Mouse (Mus musculus) neural tube, embryonic 13.5 days (tissue): ENCODE results near the gene Dctn2. TPM values are rescaled to one million over a fixed set of nuclear protein-coding genes. Genes with fewer than 3 reads are reported as not detected.
"Not testable (repeated sequence)": the region's sequence is repeated elsewhere in the genome, so short reads cannot be mapped to it uniquely, and the experiment has no call there.

Experiments
- ATAC-seq: fragments of 200-750 bp; cut with Nextera tagmentation; 2 replicates; pipeline ENCODE4 v1.8.0; 2017; ENCODE audit warnings: low read depth, mild to moderate bottlenecking, moderate TSS enrichment, moderate library complexity
- H3K27ac ChIP-seq: fragments of 300-500 bp; sonication (generic); replicated peaks from 2 replicates; pipeline ENCODE4 v1.5.1; 2015; ENCODE audit warnings: moderate library complexity, mild to moderate bottlenecking, inconsistent platforms
- H3K27me3 ChIP-seq: fragments of 300-500 bp; sonication (generic); 2 replicates; pipeline ENCODE4 v1.6.1; 2015; ENCODE audit warnings: mild to moderate bottlenecking, inconsistent platforms
- H3K36me3 ChIP-seq: fragments of 300-500 bp; sonication (generic); 2 replicates; pipeline ENCODE4 v1.6.1; 2015; ENCODE audit warnings: mild to moderate bottlenecking, inconsistent platforms
- H3K4me1 ChIP-seq: fragments of 300-500 bp; sonication (generic); replicated peaks from 2 replicates; pipeline ENCODE4 v1.6.1; 2015; ENCODE audit warnings: inconsistent platforms
- H3K4me2 ChIP-seq: fragments of 300-500 bp; sonication (generic); 2 replicates; pipeline ENCODE4 v1.6.1; 2015; ENCODE audit warnings: inconsistent platforms, mild to moderate bottlenecking, moderate library complexity
- H3K4me3 ChIP-seq: fragments of 300-500 bp; sonication (generic); 2 replicates; pipeline ENCODE4 v1.5.1; 2015; ENCODE audit warnings: mild to moderate bottlenecking, inconsistent platforms
- H3K9ac ChIP-seq: fragments of 300-500 bp; sonication (generic); 2 replicates; pipeline ENCODE4 v1.6.1; 2015; ENCODE audit warnings: moderate library complexity, mild to moderate bottlenecking, inconsistent platforms
- H3K9me3 ChIP-seq: fragments of 300-500 bp; sonication (generic); 2 replicates; pipeline ENCODE4 v1.6.1; 2016; ENCODE audit warnings: inconsistent platforms
- WGBS: fragments of 180-500 bp; shearing (Covaris S2); methylation state at CpG from one replicate; pipeline ENCODE4 v1.1.7; 2015; 5-methylcytosine and 5-hydroxymethylcytosine counted together
- polyA plus RNA-seq: library from polyadenylated mRNA; unstranded; fragments of >200 nt; fragmentation: Nextera tagmentation; extraction: Ambion mirVana; gene quantifications from 2 replicates; pipeline ENCODE4 v1.2.1, GENCODE M21; 2015

Gene Dctn2
- polyA plus RNA-seq, 1 experiment from 2014 or later = 322 TPM

GRCm38 (mm10) chr10:127311476-127312355, 45.5 kb downstream of the Dctn2 start, which contains the start of gene Mars:
Gene Mars (minus strand): TSS chr10:127311786.
- WGBS = under 1% methylated on average over 65 of the region's 65 CpGs
- Histone ChIP-seq H3K4me3 (peak within 1 kb of the TSS; percentile 79), H3K4me1 (peaks cover 11% of the 10 kb centered on the region), H3K4me2 (peak within 1 kb of the TSS; percentile 88), H3K27ac (peak within 1 kb of the TSS; percentile 78), H3K36me3 (peaks cover 27% of the 10 kb centered on the region), H3K9me3 (no peaks in the 10 kb centered on the region), H3K27me3 (no peaks in the 10 kb centered on the region), H3K9ac (peak within 1 kb of the TSS; percentile 89)
- peak; percentile 97 for ATAC-seq

GRCm38 (mm10) chr10:127312356-127312676, 46.1 kb downstream of the Dctn2 start:
- peak; percentile 52 for ATAC-seq
- no peaks in the 10 kb centered on the region for H3K27me3 ChIP-seq
- H3K4me3 ChIP-seq = peak overlapping the region; percentile 79
- H3K9me3 ChIP-seq = no peaks in the 10 kb centered on the region
- peaks cover 11% of the 10 kb centered on the region for H3K4me1 ChIP-seq
- peaks cover 21% of the 10 kb centered on the region for H3K36me3 ChIP-seq
- H3K27ac ChIP-seq = peak overlapping the region; percentile 78
- H3K9ac ChIP-seq = peak overlapping the region; percentile 89
- H3K4me2 ChIP-seq = peak overlapping the region; percentile 88
- whole genome bisulfite sequencing = under 1% methylated on average over 4 of the region's 4 CpGs

- no peaks in the 10 kb centered on the region for H3K27me3 ChIP-seq
- peaks cover 11% of the 10 kb centered on the region for H3K4me1 ChIP-seq
- peak overlapping the region; percentile 88; the same call in 1 of the 2 replicates for H3K4me2 ChIP-seq
- H3K4me3 ChIP-seq = no peak overlapping the region
- no peaks in the 10 kb centered on the region for H3K9me3 ChIP-seq
- no peak overlapping the region for H3K27ac ChIP-seq
- H3K36me3 ChIP-seq = peaks cover 16% of the 10 kb centered on the region
- 71% methylated on average over 4 of the region's 4 CpGs for WGBS
- no peak overlapping the region for H3K9ac ChIP-seq
- no peak for ATAC-seq
Observed at GRCm38 (mm10) chr10:127312858-127313257, 46.7 kb downstream of the Dctn2 start.

GRCm38 (mm10) chr10:127313516-127313915, 47.3 kb downstream of the Dctn2 start:
- H3K36me3 ChIP-seq, ATAC-seq, H3K9ac ChIP-seq, H3K4me2 ChIP-seq, H3K4me3 ChIP-seq, H3K9me3 ChIP-seq, H3K27me3 ChIP-seq, H3K27ac ChIP-seq: not testable (repeated sequence)
- WGBS = 92% methylated on average over 5 of the region's 5 CpGs
- H3K4me1 ChIP-seq = peaks cover 11% of the 10 kb centered on the region

- H3K9me3 ChIP-seq, ATAC-seq, H3K27me3 ChIP-seq: not testable (repeated sequence)
Observed at GRCm38 (mm10) chr10:127314950-127315349, 48.8 kb downstream of the Dctn2 start.

GRCm38 (mm10) chr10:127317277-127317676, 51.1 kb downstream of the Dctn2 start:
- Histone ChIP-seq H3K27ac (no peak overlapping the region), H3K9me3 (no peaks in the 10 kb centered on the region), H3K4me3 (no peak overlapping the region), H3K4me1 (no peaks in the 10 kb centered on the region), H3K9ac (no peak overlapping the region), H3K4me2 (no peak overlapping the region), H3K36me3 (no peaks in the 10 kb centered on the region), H3K27me3 (peaks cover 6% of the 10 kb centered on the region; the same call in 1 of the 2 replicates)
- 94% methylated on average over 2 of the region's 2 CpGs for WGBS
- no peak for ATAC-seq

More at GRCm38 (mm10) chr10:127314950-127315349, 48.8 kb downstream of the Dctn2 start:
- WGBS = 69% methylated on average over 1 of the region's 1 CpGs
- H3K4me2 ChIP-seq, H3K4me3 ChIP-seq, H3K9ac ChIP-seq, H3K27ac ChIP-seq, H3K36me3 ChIP-seq: not testable (repeated sequence)
- peaks cover 11% of the 10 kb centered on the region for H3K4me1 ChIP-seq

GRCm38 (mm10) chr10:127318009-127318408, 51.8 kb downstream of the Dctn2 start:
- Histone ChIP-seq H3K9ac (no peak overlapping the region), H3K27me3 (peaks cover 13% of the 10 kb centered on the region; the same call in 1 of the 2 replicates), H3K9me3 (no peaks in the 10 kb centered on the region), H3K4me2 (no peak overlapping the region), H3K4me3 (no peak overlapping the region), H3K27ac (no peak overlapping the region), H3K4me1 (no peaks in the 10 kb centered on the region), H3K36me3 (no peaks in the 10 kb centered on the region)
- no peak for ATAC-seq
- WGBS = 44% methylated on average over 4 of the region's 4 CpGs

GRCm38 (mm10) chr10:127319969-127320368, 53.8 kb downstream of the Dctn2 start:
- Histone ChIP-seq H3K27me3 (peaks cover 30% of the 10 kb centered on the region), H3K4me2 (no peak overlapping the region), H3K36me3 (no peaks in the 10 kb centered on the region), H3K27ac (no peak overlapping the region), H3K9me3 (no peaks in the 10 kb centered on the region), H3K9ac (no peak overlapping the region), H3K4me1 (no peaks in the 10 kb centered on the region), H3K4me3 (no peak overlapping the region)
- no peak for ATAC-seq
- WGBS = 82% methylated on average over 7 of the region's 7 CpGs

- Histone ChIP-seq H3K27ac (no peak within 1 kb of the TSS), H3K4me3 (no peak within 1 kb of the TSS), H3K9me3 (no peaks in the 10 kb centered on the region), H3K4me2 (no peak within 1 kb of the TSS), H3K27me3 (peaks cover 46% of the 10 kb centered on the region), H3K9ac (no peak within 1 kb of the TSS), H3K36me3 (no peaks in the 10 kb centered on the region), H3K4me1 (peaks cover 9% of the 10 kb centered on the region)
- no peak for ATAC-seq
- WGBS = 89% methylated on average over 3 of the region's 3 CpGs
Observed at GRCm38 (mm10) chr10:127321621-127322020, 55.5 kb downstream of the Dctn2 start, which contains the start of gene Arhgap9. Gene Arhgap9 (plus strand): TSS chr10:127321964.

- Histone ChIP-seq H3K27ac (no peak overlapping the region), H3K4me2 (no peak overlapping the region), H3K9me3 (no peaks in the 10 kb centered on the region), H3K36me3 (no peaks in the 10 kb centered on the region), H3K9ac (no peak overlapping the region), H3K4me1 (peaks cover 12% of the 10 kb centered on the region), H3K4me3 (no peak overlapping the region), H3K27me3 (peaks cover 52% of the 10 kb centered on the region)
- ATAC-seq = no peak
- WGBS = 67% methylated on average over 13 of the region's 13 CpGs
Observed at GRCm38 (mm10) chr10:127322178-127322577, 56.0 kb downstream of the Dctn2 start.

- no peak overlapping the region for H3K9ac ChIP-seq
- 83% methylated on average over 4 of the region's 4 CpGs for WGBS
- H3K27ac ChIP-seq = no peak overlapping the region
- H3K36me3 ChIP-seq = no peaks in the 10 kb centered on the region
- peaks cover 57% of the 10 kb centered on the region for H3K27me3 ChIP-seq
- no peaks in the 10 kb centered on the region for H3K9me3 ChIP-seq
- H3K4me1 ChIP-seq = peaks cover 12% of the 10 kb centered on the region
- no peak for ATAC-seq
- no peak overlapping the region for H3K4me2 ChIP-seq
- no peak overlapping the region for H3K4me3 ChIP-seq
Observed at GRCm38 (mm10) chr10:127322669-127323068, 56.5 kb downstream of the Dctn2 start.

- Histone ChIP-seq H3K27me3 (peaks cover 63% of the 10 kb centered on the region), H3K36me3 (no peaks in the 10 kb centered on the region), H3K4me1 (peaks cover 12% of the 10 kb centered on the region), H3K4me2 (no peak overlapping the region), H3K4me3 (no peak overlapping the region), H3K27ac (no peak overlapping the region), H3K9me3 (no peaks in the 10 kb centered on the region), H3K9ac (no peak overlapping the region)
- no peak for ATAC-seq
- WGBS = 79% methylated on average over 17 of the region's 17 CpGs
Observed at GRCm38 (mm10) chr10:127323131-127323855, 57.1 kb downstream of the Dctn2 start.
